Mouse (Mus musculus) heart, adult 2 months (tissue): Measurements from ENCODE around the gene Pdcd2l.

ENCODE experiments used
- CTCF ChIP-seq: fragments of 200-600 bp; IDR thresholded peaks from 2 replicates; pipeline ENCODE4 v1.8.1; 2022; ENCODE audit warnings: antibody characterized with exemption, mild to moderate bottlenecking, moderate library complexity
- EP300 ChIP-seq: fragments of 200-500 bp; IDR thresholded peaks from 2 replicates; pipeline ENCODE4 v1.6.1; 2011; ENCODE audit warnings: low read depth, low read length, control low read depth; ENCODE audit not compliant: insufficient read depth

GRCm38 (mm10) chr7:34183794-34184193, 12.7 kb downstream of the Pdcd2l start:
- TF ChIP-seq CTCF, result no peak
- no peak for TF ChIP-seq EP300
